Mouse (Mus musculus): ENCODE results near the gene St6gal2. TPM values are rescaled to one million over a fixed set of nuclear protein-coding genes. Genes with fewer than 3 reads are reported as not detected.

The St6gal2 gene
- polyA plus RNA-seq, 1 experiment from 2014 or later, result 0.37 TPM

DNA sequence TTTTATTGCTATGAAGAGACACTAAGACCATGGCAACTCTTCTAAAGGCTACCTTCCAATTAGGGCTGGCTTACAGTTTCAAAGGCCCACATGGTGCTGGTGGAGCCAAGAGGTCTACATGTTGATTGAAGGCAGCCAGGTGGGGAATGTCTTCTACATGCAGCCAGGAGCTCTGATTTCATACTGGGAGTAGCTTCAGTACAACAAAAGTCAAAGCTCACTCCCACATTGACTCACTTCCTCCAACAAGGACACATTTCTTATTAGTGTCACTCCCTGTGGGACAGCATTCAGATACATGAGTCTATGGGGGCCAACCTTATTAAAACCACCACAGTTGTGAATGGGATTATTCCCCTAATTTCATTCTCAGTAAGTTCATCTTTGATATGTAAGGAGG is 23.8 kb downstream of the St6gal2 start:
- no peak overlapping the region for H3K4me2 ChIP-seq (ENCODE audit: low read depth, low read length)
- H3K9me3 ChIP-seq (replicated peaks; ENCODE audit: control insufficient read depth, low read length), result no peaks in the 10 kb centered on the region
- no peak overlapping the region for H3K9ac ChIP-seq (ENCODE audit: low read length)
- no peak for ATAC-seq (replicated peaks; ENCODE audit: extremely low read depth, insufficient read depth, low FRiP score)
- H3K27ac ChIP-seq (ENCODE audit: low read length), result no peak overlapping the region
- H3K27me3 ChIP-seq (ENCODE audit: control insufficient read depth, insufficient read depth, low read length), result no peaks in the 10 kb centered on the region
- H3K4me3 ChIP-seq (ENCODE audit: low read length), result no peak overlapping the region
- H3K36me3 ChIP-seq (ENCODE audit: control insufficient read depth, insufficient read depth), result no peaks in the 10 kb centered on the region
- no peaks in the 10 kb centered on the region for H3K4me1 ChIP-seq (ENCODE audit: control insufficient read depth, insufficient read depth, low read length)

DNA sequence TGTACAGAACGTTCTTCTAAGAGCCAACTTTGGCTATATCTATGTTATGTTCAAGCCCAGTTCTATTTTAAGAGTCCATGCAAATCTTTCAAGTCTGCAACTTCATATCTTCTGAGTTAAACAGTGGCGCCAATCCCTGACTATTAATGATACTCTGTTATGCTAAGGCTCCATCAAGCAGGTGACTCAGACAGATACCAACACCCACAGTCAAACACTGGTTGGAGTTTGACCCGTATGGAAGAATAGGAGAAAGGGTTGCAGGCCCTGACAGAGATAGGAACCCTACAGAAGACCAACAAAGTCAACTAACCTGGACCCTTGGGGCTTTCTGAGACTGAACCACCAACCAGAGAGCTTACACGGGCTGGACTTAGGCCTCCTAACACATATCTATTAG is 30.8 kb downstream of the St6gal2 start:
- 55% methylated on average over 4 of the region's 4 CpGs for WGBS
- ATAC-seq (replicated peaks; ENCODE audit: extremely low read depth, insufficient read depth, low FRiP score), result no peak
- Histone ChIP-seq H3K9me3 (replicated peaks; ENCODE audit: control insufficient read depth, low read length) (0 out of 2 replicates have a peak, but pooled peaks cover 4% of the 10 kb centered on the region), H3K27me3 (ENCODE audit: control insufficient read depth, insufficient read depth, low read length) (no peaks in the 10 kb centered on the region), H3K4me1 (ENCODE audit: control insufficient read depth, insufficient read depth, low read length) (no peaks in the 10 kb centered on the region), H3K27ac (ENCODE audit: low read length) (no peak overlapping the region), H3K9ac (ENCODE audit: low read length) (no peak overlapping the region), H3K4me3 (ENCODE audit: low read length) (no peak overlapping the region), H3K36me3 (ENCODE audit: control insufficient read depth, insufficient read depth) (no peaks in the 10 kb centered on the region), H3K4me2 (ENCODE audit: low read depth, low read length) (no peak overlapping the region)

DNA sequence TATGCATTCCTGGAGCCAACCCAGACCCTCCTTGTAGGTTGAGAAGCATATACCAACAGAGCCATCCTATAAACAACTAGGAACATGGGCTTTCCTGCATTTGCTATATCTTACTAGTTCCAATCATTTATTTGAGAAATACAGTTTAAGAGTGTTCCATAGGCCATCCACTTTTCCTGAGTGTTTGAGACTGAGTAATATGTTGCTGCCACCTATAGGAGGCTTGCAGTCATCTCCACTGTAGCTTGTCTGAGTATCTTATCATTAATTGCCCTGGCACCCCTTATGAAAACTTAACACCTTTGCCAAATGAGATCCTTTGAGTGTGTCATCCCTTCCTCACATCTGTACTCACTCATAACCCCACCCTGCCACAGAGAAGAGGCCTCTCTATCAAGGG is 32.2 kb downstream of the St6gal2 start:
- H3K4me3 ChIP-seq (ENCODE audit: low read length), result no peak overlapping the region
- no peaks in the 10 kb centered on the region for H3K27me3 ChIP-seq (ENCODE audit: control insufficient read depth, insufficient read depth, low read length)
- ATAC-seq (replicated peaks; ENCODE audit: extremely low read depth, insufficient read depth, low FRiP score), result no peak

DNA sequence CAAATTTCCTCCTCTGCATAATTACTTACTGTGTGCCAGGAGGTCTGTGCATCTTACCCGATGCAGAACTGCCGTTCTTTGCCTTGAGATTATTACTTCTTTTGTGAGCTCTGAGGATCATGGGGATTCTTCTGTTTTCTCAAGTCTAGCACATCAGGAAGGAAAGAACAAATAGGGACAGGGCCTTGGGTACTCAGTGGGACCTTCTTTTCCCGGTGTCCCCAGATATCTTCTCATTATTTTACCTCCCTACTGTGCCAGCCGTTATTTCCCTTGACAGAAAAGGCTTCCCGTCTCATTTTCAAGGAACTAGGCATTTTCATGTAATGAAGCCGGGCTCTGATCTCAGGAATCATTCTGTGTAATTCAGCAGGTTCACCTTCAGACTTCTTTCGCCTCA is 34.2 kb downstream of the St6gal2 start:
- H3K36me3 ChIP-seq (ENCODE audit: control insufficient read depth, insufficient read depth), result no peaks in the 10 kb centered on the region
- no peak for ATAC-seq (replicated peaks; ENCODE audit: extremely low read depth, insufficient read depth, low FRiP score)
- H3K27me3 ChIP-seq (ENCODE audit: control insufficient read depth, insufficient read depth, low read length), result no peaks in the 10 kb centered on the region
- H3K9me3 ChIP-seq (replicated peaks; ENCODE audit: control insufficient read depth, low read length), result 0 out of 2 replicates have a peak, but pooled peaks cover 4% of the 10 kb centered on the region
- H3K4me3 ChIP-seq (ENCODE audit: low read length), result no peak overlapping the region
- H3K4me2 ChIP-seq (ENCODE audit: low read depth, low read length), result no peak overlapping the region
- H3K4me1 ChIP-seq (ENCODE audit: control insufficient read depth, insufficient read depth, low read length), result no peaks in the 10 kb centered on the region
- no peak overlapping the region for H3K27ac ChIP-seq (ENCODE audit: low read length)
- WGBS, result 67% methylated on average over 7 of the region's 7 CpGs
- H3K9ac ChIP-seq (ENCODE audit: low read length), result no peak overlapping the region

More for the DNA sequence above, 32.2 kb downstream of the St6gal2 start:
- Histone ChIP-seq H3K36me3 (ENCODE audit: control insufficient read depth, insufficient read depth) (no peaks in the 10 kb centered on the region), H3K9ac (ENCODE audit: low read length) (no peak overlapping the region), H3K27ac (ENCODE audit: low read length) (no peak overlapping the region), H3K4me2 (ENCODE audit: low read depth, low read length) (no peak overlapping the region), H3K4me1 (ENCODE audit: control insufficient read depth, insufficient read depth, low read length) (no peaks in the 10 kb centered on the region), H3K9me3 (replicated peaks; ENCODE audit: control insufficient read depth, low read length) (0 out of 2 replicates have a peak, but pooled peaks cover 4% of the 10 kb centered on the region)

DNA sequence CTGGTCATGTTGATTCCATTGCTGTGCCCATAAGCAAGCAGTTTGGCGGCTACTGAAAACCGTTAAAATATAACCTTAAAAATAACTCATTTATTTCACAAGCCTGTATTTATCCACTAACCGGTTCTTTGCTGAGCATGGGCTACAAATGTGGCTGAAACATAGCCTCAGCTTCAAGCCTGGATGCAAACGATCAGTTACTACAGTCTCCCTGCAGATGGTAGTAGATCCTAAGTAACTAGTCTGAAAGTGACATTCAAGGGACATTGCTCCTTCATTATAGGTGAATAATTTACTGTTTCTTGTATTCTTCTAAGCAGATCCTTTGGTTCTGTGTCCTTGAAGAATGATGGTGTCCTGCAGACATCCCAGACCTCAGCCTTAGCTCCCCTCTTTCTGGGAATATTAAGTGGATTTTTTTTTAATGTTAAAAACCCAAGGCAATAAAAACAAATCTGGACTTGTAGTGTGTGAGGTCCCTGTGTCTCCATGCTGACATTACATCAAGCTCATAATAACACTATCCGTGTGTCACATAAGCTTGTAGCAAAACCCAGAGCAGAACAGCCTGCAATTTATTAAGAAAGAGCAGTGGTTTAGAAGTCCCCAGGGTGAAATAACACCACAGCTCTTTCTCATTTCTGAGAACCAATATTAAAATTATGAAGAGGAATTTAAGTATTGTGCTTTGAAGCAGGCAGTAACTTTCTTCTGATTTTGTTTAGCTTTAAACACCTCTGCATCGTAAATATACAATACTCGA is 39.1 kb downstream of the St6gal2 start:
- no peaks in the 10 kb centered on the region for H3K4me1 ChIP-seq (ENCODE audit: control insufficient read depth, insufficient read depth, low read length)
- H3K4me3 ChIP-seq (ENCODE audit: low read length), result no peak overlapping the region
- H3K27me3 ChIP-seq (ENCODE audit: control insufficient read depth, insufficient read depth, low read length), result no peaks in the 10 kb centered on the region
- H3K27ac ChIP-seq (ENCODE audit: low read length), result no peak overlapping the region
- WGBS, result 79% methylated on average over 7 of the region's 7 CpGs
- no peak for ATAC-seq (replicated peaks; ENCODE audit: extremely low read depth, insufficient read depth, low FRiP score)
- no peaks in the 10 kb centered on the region for H3K9me3 ChIP-seq (replicated peaks; ENCODE audit: control insufficient read depth, low read length)
- no peak overlapping the region for H3K4me2 ChIP-seq (ENCODE audit: low read depth, low read length)
- no peak overlapping the region for H3K9ac ChIP-seq (ENCODE audit: low read length)
- H3K36me3 ChIP-seq (ENCODE audit: control insufficient read depth, insufficient read depth), result no peaks in the 10 kb centered on the region

DNA sequence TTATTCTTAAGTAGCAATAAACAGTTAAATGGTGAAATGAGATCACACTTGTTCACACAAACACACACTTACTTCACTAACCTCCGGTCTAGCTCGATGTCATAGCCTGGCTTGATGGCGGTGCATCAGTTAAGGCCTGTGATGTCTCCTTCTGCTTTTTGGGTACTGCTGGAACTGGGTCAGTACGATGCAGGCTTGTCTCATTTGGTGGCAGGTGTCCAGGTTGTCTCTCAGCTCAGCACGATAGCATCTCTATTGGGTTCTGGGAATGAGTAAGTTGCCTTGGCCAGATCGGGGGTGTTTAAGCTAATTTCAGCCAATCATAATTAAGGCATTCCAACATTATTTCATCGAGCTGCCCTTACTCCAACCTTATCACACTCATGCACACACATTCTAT is 86.7 kb downstream of the St6gal2 start:
- H3K9me3 ChIP-seq (replicated peaks; ENCODE audit: control insufficient read depth, low read length), result no peaks in the 10 kb centered on the region
- no peak overlapping the region for H3K4me3 ChIP-seq (ENCODE audit: low read length)
- WGBS, result 79% methylated on average over 7 of the region's 7 CpGs
- no peak overlapping the region for H3K27ac ChIP-seq (ENCODE audit: low read length)
- H3K4me1 ChIP-seq (ENCODE audit: control insufficient read depth, insufficient read depth, low read length), result no peaks in the 10 kb centered on the region
- H3K9ac ChIP-seq (ENCODE audit: low read length), result no peak overlapping the region
- no peaks in the 10 kb centered on the region for H3K36me3 ChIP-seq (ENCODE audit: control insufficient read depth, insufficient read depth)
- ATAC-seq (replicated peaks; ENCODE audit: extremely low read depth, insufficient read depth, low FRiP score), result no peak
- no peak overlapping the region for H3K4me2 ChIP-seq (ENCODE audit: low read depth, low read length)
- no peaks in the 10 kb centered on the region for H3K27me3 ChIP-seq (ENCODE audit: control insufficient read depth, insufficient read depth, low read length)

DNA sequence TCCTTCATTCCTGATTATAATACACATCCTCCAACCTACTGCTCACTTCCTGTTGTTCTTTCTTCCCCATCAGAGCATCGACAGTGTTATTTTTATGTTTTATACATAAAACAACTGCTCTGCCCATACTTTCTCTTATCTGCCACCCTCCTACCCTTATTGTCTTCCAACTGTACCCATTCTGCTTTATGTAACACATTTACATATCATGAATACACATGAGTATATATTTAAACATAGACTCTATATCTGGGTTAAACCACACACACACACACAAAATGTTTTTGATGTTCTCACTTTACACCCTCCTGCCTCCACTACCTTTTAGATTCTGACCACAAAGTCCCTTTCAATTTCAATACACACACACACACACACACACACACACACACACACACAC is 103.3 kb downstream of the St6gal2 start:
- no peak overlapping the region for H3K4me2 ChIP-seq (ENCODE audit: low read depth, low read length)
- no peaks in the 10 kb centered on the region for H3K9me3 ChIP-seq (replicated peaks; ENCODE audit: control insufficient read depth, low read length)
- ATAC-seq (replicated peaks; ENCODE audit: extremely low read depth, insufficient read depth, low FRiP score), result no peak
- H3K27ac ChIP-seq (ENCODE audit: low read length), result no peak overlapping the region
- no peaks in the 10 kb centered on the region for H3K27me3 ChIP-seq (ENCODE audit: control insufficient read depth, insufficient read depth, low read length)
- 67% methylated on average over 1 of the region's 1 CpGs for WGBS
- H3K4me3 ChIP-seq (ENCODE audit: low read length), result no peak overlapping the region
- H3K36me3 ChIP-seq (ENCODE audit: control insufficient read depth, insufficient read depth), result no peaks in the 10 kb centered on the region
- no peaks in the 10 kb centered on the region for H3K4me1 ChIP-seq (ENCODE audit: control insufficient read depth, insufficient read depth, low read length)
- no peak overlapping the region for H3K9ac ChIP-seq (ENCODE audit: low read length)

DNA sequence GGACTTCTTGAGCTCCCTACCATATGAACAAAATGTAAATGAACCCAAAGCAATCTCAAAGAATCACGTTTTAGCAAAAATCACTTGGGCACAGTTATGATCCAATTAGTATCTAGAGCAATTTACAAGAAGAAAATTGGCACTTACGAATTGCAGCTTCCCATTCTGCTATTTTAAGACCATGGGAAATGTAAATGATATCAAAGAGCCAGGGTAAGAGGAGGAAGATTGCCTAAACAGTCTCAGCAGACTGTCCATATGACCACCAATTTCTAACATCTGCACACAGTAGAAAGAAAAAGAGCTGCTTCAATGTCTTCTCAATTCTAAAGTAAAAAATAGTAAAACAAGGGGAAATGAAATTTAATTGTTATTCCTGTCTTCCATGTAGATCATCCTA is 116.6 kb downstream of the St6gal2 start:
- Histone ChIP-seq H3K4me1 (ENCODE audit: control insufficient read depth, insufficient read depth, low read length) (no peaks in the 10 kb centered on the region), H3K9me3 (replicated peaks; ENCODE audit: control insufficient read depth, low read length) (no peaks in the 10 kb centered on the region), H3K36me3 (ENCODE audit: control insufficient read depth, insufficient read depth) (no peaks in the 10 kb centered on the region), H3K9ac (ENCODE audit: low read length) (no peak overlapping the region), H3K27me3 (ENCODE audit: control insufficient read depth, insufficient read depth, low read length) (no peaks in the 10 kb centered on the region), H3K4me3 (ENCODE audit: low read length) (no peak overlapping the region), H3K27ac (ENCODE audit: low read length) (no peak overlapping the region), H3K4me2 (ENCODE audit: low read depth, low read length) (no peak overlapping the region)
- ATAC-seq (replicated peaks; ENCODE audit: extremely low read depth, insufficient read depth, low FRiP score), result no peak
- 51% methylated on average over 2 of the region's 2 CpGs for WGBS

Measured in heart, embryonic 16.5 days (tissue).